Mouse (Mus musculus): Measurements from ENCODE around the gene Pabpc1l.

Pabpc1l gene

GRCm38 (mm10) chr2:164083609-164084341, 58.5 kb downstream of the Pabpc1l start:
- DNase-seq (ENCODE audit: low read depth, low spot score), result peak; percentile 92

- DNase-seq (ENCODE audit: low read depth, low spot score), result peak; percentile 83
These were observed 59.1 kb downstream of the Pabpc1l start for GRCm38 (mm10) chr2:164084342-164084700.

- DNase-seq (ENCODE audit: low read depth, low spot score), result peak; percentile 66
These were observed 62.3 kb downstream of the Pabpc1l start for GRCm38 (mm10) chr2:164087416-164088017.

- DNase-seq (ENCODE audit: low read depth, low spot score), result no peak
These were observed 64.3 kb downstream of the Pabpc1l start for GRCm38 (mm10) chr2:164089508-164089907.

GRCm38 (mm10) chr2:164094152-164094551, 68.9 kb downstream of the Pabpc1l start:
- peak; percentile 66 for DNase-seq (ENCODE audit: low read depth, low spot score)

GRCm38 (mm10) chr2:164098603-164099250, 73.5 kb downstream of the Pabpc1l start:
- no peak for DNase-seq (ENCODE audit: low read depth, low spot score)

Measured in CD4-positive, CD25-positive, alpha-beta regulatory T cell, adult 2 months (primary cell).